Mouse (Mus musculus): ENCODE measurements around the gene Pitpnm1. TPM values are rescaled to one million over a fixed set of nuclear protein-coding genes. Genes with fewer than 3 reads are reported as not detected.

Gene Pitpnm1
- polyA plus RNA-seq, 1 experiment from 2014 or later, result 7.3 TPM

- no peaks in the 10 kb centered on the region for H3K9me3 ChIP-seq
- no peaks in the 10 kb centered on the region for H3K4me1 ChIP-seq
- H3K4me3 ChIP-seq, result no peak overlapping the region
- peaks cover 81% of the 10 kb centered on the region for H3K36me3 ChIP-seq
- H3K9ac ChIP-seq, result 0 out of 2 replicates have a peak overlapping the region, but pooled peaks have one; percentile 14
- H3K27me3 ChIP-seq, result no peaks in the 10 kb centered on the region
- ATAC-seq (ENCODE audit: low FRiP score, low read depth), result no peak
- no peak overlapping the region for H3K4me2 ChIP-seq (replicated peaks)
- WGBS, result 81% methylated on average over 20 of the region's 20 CpGs
- no peak overlapping the region for H3K27ac ChIP-seq
These were observed 56.3 kb downstream of the Pitpnm1 start for GRCm38 (mm10) chr19:4156073-4156579.

- 90% methylated on average over 12 of the region's 12 CpGs for WGBS
- Histone ChIP-seq H3K4me3 (no peak overlapping the region), H3K27ac (no peak overlapping the region), H3K27me3 (no peaks in the 10 kb centered on the region), H3K4me2 (replicated peaks) (no peak overlapping the region), H3K9ac (no peak overlapping the region), H3K4me1 (no peaks in the 10 kb centered on the region), H3K36me3 (peaks cover 82% of the 10 kb centered on the region), H3K9me3 (no peaks in the 10 kb centered on the region)
- no peak for ATAC-seq (ENCODE audit: low FRiP score, low read depth)
These were observed 57.0 kb downstream of the Pitpnm1 start for GRCm38 (mm10) chr19:4156771-4157170.

DNA sequence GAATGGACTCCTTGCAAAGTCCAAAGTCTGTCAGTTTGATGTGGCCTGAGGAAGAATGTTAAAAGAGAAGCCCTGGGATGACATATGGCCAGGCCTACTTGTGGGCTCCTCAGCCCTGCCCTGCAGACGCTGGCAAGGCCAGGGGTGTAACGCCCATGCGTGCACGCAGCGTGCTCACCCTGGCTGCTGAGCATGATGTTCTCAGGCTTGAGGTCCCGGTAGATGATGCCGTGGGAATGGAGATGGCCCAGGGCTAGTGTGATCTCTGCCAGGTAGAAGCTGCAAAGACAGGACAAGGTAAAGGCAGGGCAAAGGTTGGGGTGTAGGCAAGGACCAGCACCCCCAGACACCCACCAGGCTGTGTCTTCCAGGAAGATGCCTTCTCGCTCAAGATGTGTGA is 59.3 kb downstream of the Pitpnm1 start:
- no peak for ATAC-seq (ENCODE audit: low FRiP score, low read depth)
- Histone ChIP-seq H3K27me3 (no peaks in the 10 kb centered on the region), H3K4me3 (no peak overlapping the region), H3K4me1 (peaks cover 13% of the 10 kb centered on the region), H3K9ac (no peak overlapping the region), H3K27ac (no peak overlapping the region), H3K4me2 (replicated peaks) (no peak overlapping the region), H3K36me3 (peaks cover 65% of the 10 kb centered on the region), H3K9me3 (no peaks in the 10 kb centered on the region)
- 92% methylated on average over 8 of the region's 8 CpGs for WGBS

GRCm38 (mm10) chr19:4162646-4163542 is 63.1 kb downstream of the Pitpnm1 start, which contains the start of gene Rps6kb2:
Rps6kb2 (minus strand) TSS chr19:4163354.
- Histone ChIP-seq H3K4me1 (peaks cover 13% of the 10 kb centered on the region), H3K27ac (peak within 1 kb of the TSS; percentile 78), H3K9ac (peak within 1 kb of the TSS; percentile 85), H3K36me3 (peaks cover 37% of the 10 kb centered on the region), H3K4me3 (peak within 1 kb of the TSS; percentile 71), H3K4me2 (replicated peaks) (peak within 1 kb of the TSS; percentile 95), H3K9me3 (no peaks in the 10 kb centered on the region), H3K27me3 (no peaks in the 10 kb centered on the region)
- ATAC-seq (ENCODE audit: low FRiP score, low read depth), result peak; percentile 87
- WGBS, result 7% methylated on average over 42 of the region's 42 CpGs

GRCm38 (mm10) chr19:4163543-4163887 is 63.7 kb downstream of the Pitpnm1 start:
- Histone ChIP-seq H3K27me3 (no peaks in the 10 kb centered on the region), H3K4me1 (peaks cover 13% of the 10 kb centered on the region), H3K9me3 (no peaks in the 10 kb centered on the region), H3K4me2 (replicated peaks) (peak overlapping the region; percentile 95), H3K36me3 (peaks cover 30% of the 10 kb centered on the region), H3K9ac (peak overlapping the region; percentile 85), H3K4me3 (peak overlapping the region; percentile 71), H3K27ac (peak overlapping the region; percentile 78)
- peak; percentile 26; the same call in 1 of the 2 replicates for ATAC-seq (ENCODE audit: low FRiP score, low read depth)
- WGBS, result 42% methylated on average over 4 of the region's 4 CpGs

Other genes starting within 250 kb of the Pitpnm1 start
- 46.0 and 47.8 TPM in 2 replicates for gene Chka, start 248.2 kb upstream of the Pitpnm1 start, polyA plus RNA-seq (2015; fragmentation: Nextera tagmentation; extraction: Ambion mirVana)
- 40.3 and 52.9 TPM in 2 replicates for gene Tcirg1, start 192.9 kb upstream of the Pitpnm1 start, polyA plus RNA-seq (2015; fragmentation: Nextera tagmentation; extraction: Ambion mirVana)
- 259 and 267 TPM in 2 replicates for gene Ndufs8, start 187.2 kb upstream of the Pitpnm1 start, polyA plus RNA-seq (2015; fragmentation: Nextera tagmentation; extraction: Ambion mirVana)
- gene Aldh3b1, start 170.2 kb upstream of the Pitpnm1 start, polyA plus RNA-seq (2015; fragmentation: Nextera tagmentation; extraction: Ambion mirVana), result 1.1 and 1.3 TPM in 2 replicates
- gene Unc93b1, start 164.8 kb upstream of the Pitpnm1 start, polyA plus RNA-seq (2015; fragmentation: Nextera tagmentation; extraction: Ambion mirVana), result 14.2 and 15.0 TPM in 2 replicates
- gene Aldh3b3, start 141.4 kb upstream of the Pitpnm1 start, polyA plus RNA-seq (2015; fragmentation: Nextera tagmentation; extraction: Ambion mirVana), result 0.05 TPM in 1 of 2 replicates, not detected in the other
- 7.8 and 9.3 TPM in 2 replicates for gene Aldh3b2, start 127.7 kb upstream of the Pitpnm1 start, polyA plus RNA-seq (2015; fragmentation: Nextera tagmentation; extraction: Ambion mirVana)
- gene Acy3, start 113.4 kb upstream of the Pitpnm1 start, polyA plus RNA-seq (2015; fragmentation: Nextera tagmentation; extraction: Ambion mirVana), result 4.6 and 6.8 TPM in 2 replicates
- gene Tbx10, start 107.2 kb upstream of the Pitpnm1 start, polyA plus RNA-seq (2015; fragmentation: Nextera tagmentation; extraction: Ambion mirVana), result not detected in 2 replicates
- gene Nudt8, start 99.4 kb upstream of the Pitpnm1 start, polyA plus RNA-seq (2015; fragmentation: Nextera tagmentation; extraction: Ambion mirVana), result 32.9 and 34.2 TPM in 2 replicates
- 4.5 and 4.7 TPM in 2 replicates for gene Gm49405, start 99.4 kb upstream of the Pitpnm1 start, polyA plus RNA-seq (2015; fragmentation: Nextera tagmentation; extraction: Ambion mirVana)
- 4.6 and 5.5 TPM in 2 replicates for gene Doc2g, start 96.7 kb upstream of the Pitpnm1 start, polyA plus RNA-seq (2015; fragmentation: Nextera tagmentation; extraction: Ambion mirVana)
- gene Ndufv1, start 87.2 kb upstream of the Pitpnm1 start, polyA plus RNA-seq (2015; fragmentation: Nextera tagmentation; extraction: Ambion mirVana), result 188 and 199 TPM in 2 replicates
- 573 and 575 TPM in 2 replicates for gene Gstp1, start 62.0 kb upstream of the Pitpnm1 start, polyA plus RNA-seq (2015; fragmentation: Nextera tagmentation; extraction: Ambion mirVana)
- 0.61 and 6.7 TPM in 2 replicates for gene Gstp2, start 54.0 kb upstream of the Pitpnm1 start, polyA plus RNA-seq (2015; fragmentation: Nextera tagmentation; extraction: Ambion mirVana)
- gene Gstp3, start 40.4 kb upstream of the Pitpnm1 start, polyA plus RNA-seq (2015; fragmentation: Nextera tagmentation; extraction: Ambion mirVana), result not detected in 2 replicates
- gene Cabp2, start 18.4 kb upstream of the Pitpnm1 start, polyA plus RNA-seq (2015; fragmentation: Nextera tagmentation; extraction: Ambion mirVana), result not detected in 2 replicates
- 56.8 TPM in 2 replicates for gene Cdk2ap2, start 2.8 kb upstream of the Pitpnm1 start, polyA plus RNA-seq (2015; fragmentation: Nextera tagmentation; extraction: Ambion mirVana)
- 98.5 and 105 TPM in 2 replicates for gene Aip, start 25.9 kb downstream of the Pitpnm1 start, polyA plus RNA-seq (2015; fragmentation: Nextera tagmentation; extraction: Ambion mirVana)
- gene Gpr152, start 39.8 kb downstream of the Pitpnm1 start, polyA plus RNA-seq (2015; fragmentation: Nextera tagmentation; extraction: Ambion mirVana), result not detected in 2 replicates
- 0.05 and 0.13 TPM in 2 replicates for gene Cabp4, start 44.0 kb downstream of the Pitpnm1 start, polyA plus RNA-seq (2015; fragmentation: Nextera tagmentation; extraction: Ambion mirVana)
- 137 and 146 TPM in 2 replicates for gene Coro1b, start 48.6 kb downstream of the Pitpnm1 start, polyA plus RNA-seq (2015; fragmentation: Nextera tagmentation; extraction: Ambion mirVana)
- 2.7 and 3.6 TPM in 2 replicates for gene Ptprcap, start 53.6 kb downstream of the Pitpnm1 start, polyA plus RNA-seq (2015; fragmentation: Nextera tagmentation; extraction: Ambion mirVana)
- gene Rps6kb2, start 63.4 kb downstream of the Pitpnm1 start, polyA plus RNA-seq (2015; fragmentation: Nextera tagmentation; extraction: Ambion mirVana), result 63.9 and 65.7 TPM in 2 replicates
- gene Carns1, start 75.5 kb downstream of the Pitpnm1 start, polyA plus RNA-seq (2015; fragmentation: Nextera tagmentation; extraction: Ambion mirVana), result 2.2 and 2.5 TPM in 2 replicates
- gene Tbc1d10c, start 91.3 kb downstream of the Pitpnm1 start, polyA plus RNA-seq (2015; fragmentation: Nextera tagmentation; extraction: Ambion mirVana), result 1.3 and 2.7 TPM in 2 replicates
- 817 and 858 TPM in 2 replicates for gene Ppp1ca, start 92.1 kb downstream of the Pitpnm1 start, polyA plus RNA-seq (2015; fragmentation: Nextera tagmentation; extraction: Ambion mirVana)
- 36.2 and 38.1 TPM in 2 replicates for gene Rad9a, start 101.7 kb downstream of the Pitpnm1 start, polyA plus RNA-seq (2015; fragmentation: Nextera tagmentation; extraction: Ambion mirVana)
- 9.0 and 10.0 TPM in 2 replicates for gene Clcf1, start 114.2 kb downstream of the Pitpnm1 start, polyA plus RNA-seq (2015; fragmentation: Nextera tagmentation; extraction: Ambion mirVana)
- not detected in 2 replicates for gene AC109138.7, start 114.4 kb downstream of the Pitpnm1 start, polyA plus RNA-seq (2015; fragmentation: Nextera tagmentation; extraction: Ambion mirVana)
- gene Pold4, start 131.9 kb downstream of the Pitpnm1 start, polyA plus RNA-seq (2015; fragmentation: Nextera tagmentation; extraction: Ambion mirVana), result 17.6 and 21.4 TPM in 2 replicates
- 15.7 and 16.0 TPM in 2 replicates for gene Ssh3, start 169.2 kb downstream of the Pitpnm1 start, polyA plus RNA-seq (2015; fragmentation: Nextera tagmentation; extraction: Ambion mirVana)
- 13.6 and 14.7 TPM in 2 replicates for gene Ankrd13d, start 183.1 kb downstream of the Pitpnm1 start, polyA plus RNA-seq (2015; fragmentation: Nextera tagmentation; extraction: Ambion mirVana)
- gene Grk2, start 206.2 kb downstream of the Pitpnm1 start, polyA plus RNA-seq (2015; fragmentation: Nextera tagmentation; extraction: Ambion mirVana), result 16.5 and 18.5 TPM in 2 replicates